Mouse (Mus musculus) neural tube, embryonic 14.5 days (tissue): Measurements from ENCODE around the gene Oard1. TPM values are rescaled to one million over a fixed set of nuclear protein-coding genes. Genes with fewer than 3 reads are reported as not detected.

ENCODE experiments used
- ATAC-seq: fragments of 200-750 bp; cut with Nextera tagmentation; 2 replicates; pipeline ENCODE4 v1.8.0; 2017; ENCODE audit warnings: low read depth, mild to moderate bottlenecking, moderate TSS enrichment, moderate library complexity
- H3K27ac ChIP-seq: fragments of 300-500 bp; sonication (generic); 2 replicates; pipeline ENCODE4 v1.5.1; 2014; ENCODE audit warnings: low read depth, mild to moderate bottlenecking, control low read depth, low read length, moderate library complexity, mixed read lengths
- H3K27me3 ChIP-seq: fragments of 300-500 bp; sonication (generic); 2 replicates; pipeline ENCODE4 v1.6.1; 2014; ENCODE audit warnings: low read length; ENCODE audit not compliant: control insufficient read depth, insufficient read depth
- H3K36me3 ChIP-seq: fragments of 300-500 bp; sonication (generic); 2 replicates; pipeline ENCODE4 v1.6.1; 2014; ENCODE audit warnings: low read length, mixed read lengths; ENCODE audit not compliant: control insufficient read depth, insufficient read depth
- H3K4me1 ChIP-seq: fragments of 300-500 bp; sonication (generic); 2 replicates; pipeline ENCODE4 v1.6.1; 2014; ENCODE audit warnings: low read length; ENCODE audit not compliant: control insufficient read depth, insufficient read depth
- H3K4me2 ChIP-seq: fragments of 300-500 bp; sonication (generic); 2 replicates; pipeline ENCODE4 v1.6.1; 2014; ENCODE audit warnings: mild to moderate bottlenecking, low read depth, low read length, control low read depth
- H3K4me3 ChIP-seq: fragments of 300-500 bp; sonication (generic); 2 replicates; pipeline ENCODE4 v1.5.1; 2014; ENCODE audit warnings: low read depth, low read length, control low read depth, mixed read lengths
- H3K9ac ChIP-seq: fragments of 300-500 bp; sonication (generic); replicated peaks from 2 replicates; pipeline ENCODE4 v1.6.1; 2014; ENCODE audit warnings: low read depth, mild to moderate bottlenecking, control low read depth, low read length, mixed read lengths
- H3K9me3 ChIP-seq: fragments of 300-500 bp; sonication (generic); 2 replicates; pipeline ENCODE4 v1.6.1; 2016; ENCODE audit warnings: low read length; ENCODE audit not compliant: control insufficient read depth
- WGBS: fragments of 180-500 bp; shearing (Covaris S2); extraction: QIAGEN DNeasy Blood & Tissue Kit; methylation state at CpG from one replicate; pipeline ENCODE4 v1.1.7; 2014; 5-methylcytosine and 5-hydroxymethylcytosine counted together
- polyA plus RNA-seq: library from polyadenylated mRNA; unstranded; fragments of >200 nt; fragmentation: Nextera tagmentation; extraction: Ambion mirVana; gene quantifications from 2 replicates; pipeline ENCODE4 v1.2.1, GENCODE M21; 2014

Gene Oard1
- 35.7 and 37.8 TPM in 2 replicates for polyA plus RNA-seq

- Histone ChIP-seq H3K27ac (peak within 1 kb of the TSS; percentile 99), H3K4me2 (peak within 1 kb of the TSS; percentile 93), H3K36me3 (no peaks in the 10 kb centered on the region), H3K4me1 (peaks cover 20% of the 10 kb centered on the region), H3K9ac (peak within 1 kb of the TSS; percentile 98), H3K27me3 (no peaks in the 10 kb centered on the region), H3K9me3 (no peaks in the 10 kb centered on the region), H3K4me3 (peak within 1 kb of the TSS; percentile 82)
- 0% methylated on average over 81 of the region's 84 CpGs for WGBS
- peak; percentile 96 for ATAC-seq
Observed at GRCm38 (mm10) chr17:48409380-48410298, at the start of gene Oard1, which contains the start of gene Nfya. Oard1 (plus strand) TSS chr17:48410014. Nfya (minus strand) TSS chr17:48409906.

GRCm38 (mm10) chr17:48360462-48360861 lies 49.4 kb upstream of the Oard1 start:
- H3K9me3 ChIP-seq = no peaks in the 10 kb centered on the region
- H3K4me3 ChIP-seq = no peak overlapping the region
- no peak overlapping the region for H3K9ac ChIP-seq
- no peak overlapping the region for H3K27ac ChIP-seq
- H3K4me2 ChIP-seq = no peak overlapping the region
- H3K27me3 ChIP-seq = no peaks in the 10 kb centered on the region
- H3K36me3 ChIP-seq = no peaks in the 10 kb centered on the region
- no peak for ATAC-seq
- no peaks in the 10 kb centered on the region for H3K4me1 ChIP-seq
- 84% methylated on average over 4 of the region's 4 CpGs for WGBS

GRCm38 (mm10) chr17:48362346-48362745 lies 47.5 kb upstream of the Oard1 start:
- Histone ChIP-seq H3K9ac (no peak overlapping the region), H3K36me3 (no peaks in the 10 kb centered on the region), H3K4me2 (no peak overlapping the region), H3K4me3 (no peak overlapping the region), H3K4me1 (no peaks in the 10 kb centered on the region), H3K27me3 (no peaks in the 10 kb centered on the region), H3K9me3 (no peaks in the 10 kb centered on the region), H3K27ac (no peak overlapping the region)
- no peak for ATAC-seq
- WGBS = 76% methylated on average over 3 of the region's 3 CpGs

GRCm38 (mm10) chr17:48362966-48363365 lies 46.8 kb upstream of the Oard1 start:
- H3K9me3 ChIP-seq = no peaks in the 10 kb centered on the region
- no peaks in the 10 kb centered on the region for H3K4me1 ChIP-seq
- WGBS = 88% methylated on average over 8 of the region's 8 CpGs
- no peak overlapping the region for H3K4me3 ChIP-seq
- no peak for ATAC-seq
- H3K36me3 ChIP-seq = no peaks in the 10 kb centered on the region
- no peak overlapping the region for H3K4me2 ChIP-seq
- no peak overlapping the region for H3K9ac ChIP-seq
- H3K27me3 ChIP-seq = no peaks in the 10 kb centered on the region
- H3K27ac ChIP-seq = no peak overlapping the region

- no peaks in the 10 kb centered on the region for H3K36me3 ChIP-seq
- no peak for ATAC-seq
- no peaks in the 10 kb centered on the region for H3K9me3 ChIP-seq
- no peaks in the 10 kb centered on the region for H3K4me1 ChIP-seq
- no peak overlapping the region for H3K9ac ChIP-seq
- WGBS = 78% methylated on average over 6 of the region's 6 CpGs
- no peaks in the 10 kb centered on the region for H3K27me3 ChIP-seq
- no peak overlapping the region for H3K27ac ChIP-seq
- no peak overlapping the region for H3K4me2 ChIP-seq
- no peak overlapping the region for H3K4me3 ChIP-seq
Observed at GRCm38 (mm10) chr17:48363421-48363965, 46.3 kb upstream of the Oard1 start.

GRCm38 (mm10) chr17:48365511-48366155 lies 44.2 kb upstream of the Oard1 start:
- no peak for ATAC-seq
- no peaks in the 10 kb centered on the region for H3K4me1 ChIP-seq
- no peak overlapping the region for H3K27ac ChIP-seq
- no peaks in the 10 kb centered on the region for H3K27me3 ChIP-seq
- H3K4me3 ChIP-seq = no peak overlapping the region
- WGBS = 79% methylated on average over 9 of the region's 9 CpGs
- H3K9ac ChIP-seq = no peak overlapping the region
- H3K36me3 ChIP-seq = no peaks in the 10 kb centered on the region
- H3K4me2 ChIP-seq = no peak overlapping the region
- no peaks in the 10 kb centered on the region for H3K9me3 ChIP-seq

GRCm38 (mm10) chr17:48366806-48367205 lies 43.0 kb upstream of the Oard1 start:
- H3K4me2 ChIP-seq = no peak overlapping the region
- no peak overlapping the region for H3K4me3 ChIP-seq
- H3K27me3 ChIP-seq = no peaks in the 10 kb centered on the region
- no peak overlapping the region for H3K27ac ChIP-seq
- H3K36me3 ChIP-seq = no peaks in the 10 kb centered on the region
- 70% methylated on average over 5 of the region's 5 CpGs for WGBS
- ATAC-seq = no peak
- no peak overlapping the region for H3K9ac ChIP-seq
- no peaks in the 10 kb centered on the region for H3K9me3 ChIP-seq
- no peaks in the 10 kb centered on the region for H3K4me1 ChIP-seq

- H3K27me3 ChIP-seq = no peaks in the 10 kb centered on the region
- no peak overlapping the region for H3K4me3 ChIP-seq
- H3K9ac ChIP-seq = no peak overlapping the region
- no peaks in the 10 kb centered on the region for H3K36me3 ChIP-seq
- H3K4me1 ChIP-seq = no peaks in the 10 kb centered on the region
- ATAC-seq = no peak
- no peak overlapping the region for H3K4me2 ChIP-seq
- no peaks in the 10 kb centered on the region for H3K9me3 ChIP-seq
- no peak overlapping the region for H3K27ac ChIP-seq
Observed at GRCm38 (mm10) chr17:48371621-48372020, 38.2 kb upstream of the Oard1 start.

- Histone ChIP-seq H3K4me2 (no peak overlapping the region), H3K27me3 (no peaks in the 10 kb centered on the region), H3K4me3 (no peak overlapping the region), H3K9ac (no peak overlapping the region), H3K27ac (no peak overlapping the region), H3K4me1 (no peaks in the 10 kb centered on the region), H3K36me3 (no peaks in the 10 kb centered on the region), H3K9me3 (no peaks in the 10 kb centered on the region)
- 81% methylated on average over 8 of the region's 8 CpGs for WGBS
- no peak for ATAC-seq
Observed at GRCm38 (mm10) chr17:48372987-48373386, 36.8 kb upstream of the Oard1 start.
